Mouse (Mus musculus): ENCODE data around the gene Gm960. TPM values are rescaled to one million over a fixed set of nuclear protein-coding genes. Genes with fewer than 3 reads are reported as not detected.
A peak's percentile ranks its signal among the peaks of the same experiment; 100 is the strongest.

Gene Gm960
- polyA plus RNA-seq, 1 experiment from 2014 or later = 2.0 TPM

DNA sequence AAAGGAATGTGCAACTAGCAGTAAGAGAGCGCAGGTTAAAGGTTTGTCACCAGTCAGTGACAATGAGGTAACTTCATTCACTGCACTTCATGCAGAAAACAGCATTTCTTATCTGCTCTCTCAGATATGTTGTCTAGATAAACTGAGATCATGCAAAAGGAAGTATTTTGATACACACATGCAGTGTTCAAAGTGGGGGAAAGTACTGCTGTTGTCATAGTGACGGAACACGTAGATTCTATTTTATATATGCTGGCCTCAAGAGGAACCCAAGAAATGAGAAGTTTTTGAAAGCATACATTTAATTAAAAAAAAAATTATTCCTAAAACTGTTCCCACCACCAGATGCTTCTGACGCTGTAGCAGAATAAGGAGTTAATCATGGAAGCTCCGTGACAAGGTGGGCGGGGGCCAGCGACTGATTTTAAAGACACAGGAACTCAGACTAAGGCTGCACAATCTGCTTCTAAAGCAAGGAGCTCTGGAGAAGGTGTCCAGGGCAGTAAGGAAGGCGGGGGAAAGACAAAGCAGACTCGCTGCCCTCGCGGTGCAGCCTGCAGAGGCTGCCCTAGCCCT is 51.5 kb downstream of the Gm960 start:
- ATAC-seq (replicated peaks; ENCODE audit: low FRiP score) = no peak
- Histone ChIP-seq H3K36me3 (no peaks in the 10 kb centered on the region), H3K4me3 (replicated peaks) (no peak overlapping the region), H3K27ac (no peak overlapping the region), H3K9ac (no peak overlapping the region), H3K4me1 (no peaks in the 10 kb centered on the region), H3K27me3 (no peaks in the 10 kb centered on the region), H3K9me3 (replicated peaks) (no peaks in the 10 kb centered on the region), H3K4me2 (no peak overlapping the region)
- WGBS = 70% methylated on average over 11 of the region's 11 CpGs

- Histone ChIP-seq H3K4me1 (no peaks in the 10 kb centered on the region), H3K27me3 (no peaks in the 10 kb centered on the region), H3K27ac (no peak overlapping the region), H3K4me2 (no peak overlapping the region), H3K36me3 (no peaks in the 10 kb centered on the region), H3K9me3 (replicated peaks) (no peaks in the 10 kb centered on the region), H3K4me3 (replicated peaks) (no peak overlapping the region), H3K9ac (no peak overlapping the region)
- ATAC-seq (replicated peaks; ENCODE audit: low FRiP score) = no peak
- WGBS = 43% methylated on average over 10 of the region's 10 CpGs
Observed at GRCm38 (mm10) chr19:4644271-4644670, 54.2 kb downstream of the Gm960 start.

GRCm38 (mm10) chr19:4635986-4636385 is 62.5 kb downstream of the Gm960 start:
- Histone ChIP-seq H3K27me3 (peaks cover 9% of the 10 kb centered on the region; the same call in 1 of the 2 replicates), H3K4me2 (no peak overlapping the region), H3K4me3 (replicated peaks) (no peak overlapping the region), H3K36me3 (no peaks in the 10 kb centered on the region), H3K27ac (no peak overlapping the region), H3K4me1 (no peaks in the 10 kb centered on the region), H3K9me3 (replicated peaks) (no peaks in the 10 kb centered on the region), H3K9ac (no peak overlapping the region)
- ATAC-seq (replicated peaks; ENCODE audit: low FRiP score) = no peak
- 61% methylated on average over 4 of the region's 4 CpGs for WGBS

- Histone ChIP-seq H3K4me3 (replicated peaks) (no peak overlapping the region), H3K4me1 (peaks cover 33% of the 10 kb centered on the region), H3K36me3 (peaks cover 4% of the 10 kb centered on the region), H3K4me2 (no peak overlapping the region), H3K27me3 (no peaks in the 10 kb centered on the region), H3K9ac (no peak overlapping the region), H3K27ac (no peak overlapping the region), H3K9me3 (replicated peaks) (no peaks in the 10 kb centered on the region)
- WGBS = 0% methylated on average over 1 of the region's 1 CpGs
- no peak for ATAC-seq (replicated peaks; ENCODE audit: low FRiP score)
Observed at GRCm38 (mm10) chr19:4628819-4629218, 69.6 kb downstream of the Gm960 start.

- 1% methylated on average over 35 of the region's 35 CpGs for WGBS
Observed at GRCm38 (mm10) chr19:4625829-4626535, 72.5 kb downstream of the Gm960 start.

GRCm38 (mm10) chr19:4625179-4625828 is 73.2 kb downstream of the Gm960 start, which contains the start of gene Rce1:
Gene Rce1, minus strand, starts transcription at chr19:4625641.
- Histone ChIP-seq H3K36me3 (peaks cover 38% of the 10 kb centered on the region), H3K9me3 (replicated peaks) (no peaks in the 10 kb centered on the region), H3K4me3 (replicated peaks) (peak within 1 kb of the TSS; percentile 69), H3K27ac (peak within 1 kb of the TSS; percentile 94), H3K4me2 (peak within 1 kb of the TSS; percentile 83), H3K4me1 (peaks cover 34% of the 10 kb centered on the region), H3K9ac (peak within 1 kb of the TSS; percentile 96), H3K27me3 (no peaks in the 10 kb centered on the region)
- peak; percentile 91 for ATAC-seq (replicated peaks; ENCODE audit: low FRiP score)
- under 1% methylated on average over 64 of the region's 64 CpGs for WGBS

More at GRCm38 (mm10) chr19:4625829-4626535, 72.5 kb downstream of the Gm960 start:
- Histone ChIP-seq H3K4me3 (replicated peaks) (peak overlapping the region; percentile 69), H3K9me3 (replicated peaks) (no peaks in the 10 kb centered on the region), H3K36me3 (peaks cover 33% of the 10 kb centered on the region), H3K27me3 (no peaks in the 10 kb centered on the region), H3K4me2 (peak overlapping the region; percentile 83), H3K9ac (peak overlapping the region; percentile 96), H3K27ac (peak overlapping the region; percentile 94), H3K4me1 (peaks cover 34% of the 10 kb centered on the region)
- peak; percentile 73 for ATAC-seq (replicated peaks; ENCODE audit: low FRiP score)

DNA sequence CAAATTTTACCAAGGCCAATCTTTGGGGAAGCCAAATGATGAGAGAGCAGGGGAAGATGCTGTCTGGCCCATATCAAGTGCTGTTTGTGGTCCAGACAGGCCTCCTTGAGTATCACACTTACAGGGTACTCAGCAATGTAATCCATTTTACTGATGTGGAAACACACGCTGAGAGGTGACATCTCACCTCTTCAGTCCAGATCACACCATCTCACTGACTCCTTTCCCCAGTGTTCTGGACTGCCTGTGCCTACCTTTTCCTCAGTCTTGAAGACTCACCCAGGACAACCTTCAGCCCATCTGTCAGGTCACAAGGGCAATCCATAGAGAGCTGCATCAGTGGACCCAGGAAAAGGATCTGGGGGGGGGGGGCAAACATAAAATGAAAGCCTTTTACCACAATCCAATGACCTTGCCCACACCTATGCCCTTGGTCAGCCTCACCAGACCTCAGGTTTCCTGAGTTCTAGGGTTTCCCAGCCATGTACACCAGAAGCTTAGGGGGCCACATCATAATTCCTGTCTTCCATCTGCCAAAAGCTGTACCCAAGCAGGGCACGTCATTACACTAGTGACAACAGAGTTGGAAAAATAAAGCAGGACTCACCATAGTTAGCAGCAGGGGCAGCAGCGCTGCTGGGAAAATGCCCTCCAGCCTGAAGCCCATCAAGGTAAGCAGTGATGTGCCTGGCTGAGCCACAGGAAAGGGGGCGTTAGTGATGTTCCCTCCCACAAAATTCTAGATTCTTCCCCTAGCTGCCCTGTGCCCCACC is 73.9 kb downstream of the Gm960 start:
- Histone ChIP-seq H3K4me2 (peak overlapping the region; percentile 83), H3K4me3 (replicated peaks) (peak overlapping the region; percentile 69), H3K36me3 (peaks cover 45% of the 10 kb centered on the region), H3K9ac (peak overlapping the region; percentile 96), H3K27ac (peak overlapping the region; percentile 94), H3K27me3 (no peaks in the 10 kb centered on the region), H3K9me3 (replicated peaks) (no peaks in the 10 kb centered on the region), H3K4me1 (peaks cover 34% of the 10 kb centered on the region)
- WGBS = 23% methylated on average over 4 of the region's 4 CpGs
- ATAC-seq (replicated peaks; ENCODE audit: low FRiP score) = no peak

DNA sequence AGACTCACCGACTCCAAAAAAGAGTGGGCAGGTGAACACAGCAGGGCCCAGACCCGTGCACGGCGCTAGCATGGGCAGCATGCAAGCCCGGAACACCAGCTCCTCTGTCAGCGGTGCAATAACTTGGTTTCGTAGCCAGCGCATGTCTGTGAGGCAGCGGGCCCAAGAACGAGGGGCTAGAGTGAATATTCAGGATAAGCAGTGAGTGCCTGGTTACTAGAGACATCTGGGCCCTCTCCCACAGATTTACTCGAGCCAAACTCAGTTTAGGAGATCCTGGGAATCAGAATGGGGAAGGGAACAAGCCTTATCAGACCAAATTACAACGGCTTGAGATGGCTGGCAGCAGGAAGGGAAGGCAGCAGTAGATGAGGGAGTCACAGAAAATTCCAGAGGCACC is 74.5 kb downstream of the Gm960 start:
- Histone ChIP-seq H3K4me1 (peaks cover 34% of the 10 kb centered on the region), H3K9me3 (replicated peaks) (no peaks in the 10 kb centered on the region), H3K4me3 (replicated peaks) (no peak overlapping the region), H3K9ac (no peak overlapping the region), H3K27me3 (no peaks in the 10 kb centered on the region), H3K27ac (no peak overlapping the region), H3K36me3 (peaks cover 46% of the 10 kb centered on the region), H3K4me2 (no peak overlapping the region)
- ATAC-seq (replicated peaks; ENCODE audit: low FRiP score) = no peak
- WGBS = 91% methylated on average over 12 of the region's 12 CpGs

DNA sequence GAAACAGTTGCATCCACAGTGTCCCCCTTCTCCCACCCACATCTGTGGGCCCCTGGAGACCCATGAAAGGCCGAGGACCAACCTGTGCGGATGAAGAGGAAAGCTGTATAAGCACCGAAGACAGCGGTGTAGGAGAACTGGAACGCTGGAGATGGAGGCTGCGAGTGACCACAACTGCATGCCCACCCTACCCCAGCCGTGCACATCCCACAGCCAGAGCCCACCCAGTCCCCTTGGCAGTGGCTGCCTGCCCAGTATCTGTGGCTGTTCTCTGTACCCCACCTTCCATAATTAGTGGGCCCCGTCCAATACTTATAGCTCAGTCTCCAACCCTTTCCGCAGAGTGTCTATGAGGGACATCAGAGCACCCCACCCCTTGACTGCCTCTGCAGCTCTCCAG is 75.0 kb downstream of the Gm960 start:
- no peak overlapping the region for H3K4me2 ChIP-seq
- H3K27ac ChIP-seq = no peak overlapping the region
- WGBS = 96% methylated on average over 9 of the region's 9 CpGs
- no peak overlapping the region for H3K4me3 ChIP-seq (replicated peaks)
- no peak overlapping the region for H3K9ac ChIP-seq
- no peaks in the 10 kb centered on the region for H3K27me3 ChIP-seq
- no peak for ATAC-seq (replicated peaks; ENCODE audit: low FRiP score)
- no peaks in the 10 kb centered on the region for H3K9me3 ChIP-seq (replicated peaks)
- H3K4me1 ChIP-seq = peaks cover 34% of the 10 kb centered on the region
- peaks cover 46% of the 10 kb centered on the region for H3K36me3 ChIP-seq

DNA sequence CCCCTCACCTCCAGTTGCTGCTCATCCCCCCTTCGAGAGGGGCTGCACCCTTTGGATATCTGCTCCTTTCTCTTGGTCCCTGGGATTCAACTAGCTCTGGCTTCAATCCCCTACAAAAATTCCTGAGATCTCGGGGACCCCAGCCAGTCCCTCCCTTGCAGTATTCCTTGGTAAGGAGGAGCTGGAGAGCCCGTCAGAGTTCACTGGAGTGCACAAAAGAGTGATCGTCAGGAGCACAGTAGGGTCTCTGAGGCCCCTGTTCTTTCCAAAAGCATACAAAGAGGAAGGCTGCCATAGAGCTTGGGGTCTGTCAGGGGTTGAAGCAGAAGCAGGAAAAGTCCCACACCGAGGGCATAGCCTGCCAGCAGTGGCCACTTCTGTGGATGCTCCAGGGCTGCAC is 75.7 kb downstream of the Gm960 start:
- Histone ChIP-seq H3K27me3 (no peaks in the 10 kb centered on the region), H3K27ac (no peak overlapping the region), H3K4me2 (no peak overlapping the region), H3K9me3 (replicated peaks) (no peaks in the 10 kb centered on the region), H3K4me1 (peaks cover 32% of the 10 kb centered on the region), H3K9ac (no peak overlapping the region), H3K4me3 (replicated peaks) (no peak overlapping the region), H3K36me3 (peaks cover 46% of the 10 kb centered on the region)
- ATAC-seq (replicated peaks; ENCODE audit: low FRiP score) = no peak
- 85% methylated on average over 5 of the region's 5 CpGs for WGBS

DNA sequence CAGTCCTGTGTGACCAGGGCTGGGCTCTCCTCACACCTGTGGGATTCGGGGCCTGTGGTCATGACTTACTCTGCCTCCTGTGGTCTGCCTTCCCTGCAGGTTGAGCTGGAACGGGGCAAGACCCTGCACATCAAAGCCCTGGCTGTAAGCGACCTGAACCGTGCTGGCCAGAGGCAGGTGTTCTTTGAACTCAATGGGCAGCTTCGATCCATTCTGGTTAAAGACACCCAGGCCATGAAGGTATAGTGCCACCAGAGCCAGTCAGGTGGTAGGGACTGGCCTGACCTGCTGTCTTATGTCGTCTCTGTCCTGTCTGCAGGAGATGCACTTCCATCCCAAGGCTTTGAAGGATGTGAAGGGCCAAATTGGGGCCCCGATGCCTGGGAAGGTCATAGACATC is 77.7 kb downstream of the Gm960 start:
- no peak overlapping the region for H3K9ac ChIP-seq
- peaks cover 46% of the 10 kb centered on the region for H3K36me3 ChIP-seq
- H3K4me2 ChIP-seq = no peak overlapping the region
- no peaks in the 10 kb centered on the region for H3K9me3 ChIP-seq (replicated peaks)
- no peak for ATAC-seq (replicated peaks; ENCODE audit: low FRiP score)
- peaks cover 27% of the 10 kb centered on the region for H3K4me1 ChIP-seq
- no peak overlapping the region for H3K27ac ChIP-seq
- no peak overlapping the region for H3K4me3 ChIP-seq (replicated peaks)
- WGBS = 87% methylated on average over 7 of the region's 7 CpGs
- no peaks in the 10 kb centered on the region for H3K27me3 ChIP-seq

- Histone ChIP-seq H3K4me3 (replicated peaks) (no peak overlapping the region), H3K36me3 (peaks cover 46% of the 10 kb centered on the region), H3K9ac (no peak overlapping the region), H3K27ac (no peak overlapping the region), H3K4me1 (peaks cover 24% of the 10 kb centered on the region), H3K27me3 (no peaks in the 10 kb centered on the region), H3K9me3 (replicated peaks) (no peaks in the 10 kb centered on the region), H3K4me2 (no peak overlapping the region)
- ATAC-seq (replicated peaks; ENCODE audit: low FRiP score) = no peak
- WGBS = 78% methylated on average over 10 of the region's 10 CpGs
Observed at GRCm38 (mm10) chr19:4619461-4619860, 79.0 kb downstream of the Gm960 start.
